Mouse (Mus musculus) lung, adult 2 months (tissue): ENCODE measurements around the gene Ptpn3.

Source experiments
- CTCF ChIP-seq: fragments of 200-500 bp; IDR thresholded peaks from 2 replicates; pipeline ENCODE4 v1.5.1; 2011; ENCODE audit warnings: mild to moderate bottlenecking, low read length, control low read depth; ENCODE audit not compliant: insufficient read depth
- POLR2A ChIP-seq: fragments of 200-500 bp; IDR thresholded peaks from 2 replicates; pipeline ENCODE4 v1.6.1; 2011; ENCODE audit warnings: low read depth, mild to moderate bottlenecking, control low read depth, low read length, borderline replicate concordance; ENCODE audit errors: extremely low read depth

DNA sequence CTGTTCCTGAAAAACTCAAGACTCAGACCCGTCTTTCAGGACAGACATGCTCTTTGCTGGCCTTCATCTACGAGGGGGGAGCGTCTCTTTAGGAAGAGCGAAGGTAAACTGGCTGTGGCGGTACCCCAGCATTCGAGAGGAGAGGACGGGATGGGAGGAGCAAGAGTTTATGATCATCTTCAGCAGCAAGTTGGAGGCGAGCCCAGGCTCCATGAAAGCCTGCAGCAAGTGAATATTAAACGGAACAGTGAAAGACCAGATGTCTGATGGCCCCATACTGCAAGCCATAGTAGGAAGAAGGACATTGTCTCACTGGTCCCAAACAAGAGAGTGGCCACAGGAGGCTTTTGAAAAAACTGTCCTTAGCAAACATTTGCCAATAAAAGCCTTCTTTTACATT is 70.3 kb downstream of the Ptpn3 start:
- no peak for TF ChIP-seq CTCF
- TF ChIP-seq POLR2A: no peak
